Mouse (Mus musculus): ENCODE measurements around the gene Abcb4.

DNA sequence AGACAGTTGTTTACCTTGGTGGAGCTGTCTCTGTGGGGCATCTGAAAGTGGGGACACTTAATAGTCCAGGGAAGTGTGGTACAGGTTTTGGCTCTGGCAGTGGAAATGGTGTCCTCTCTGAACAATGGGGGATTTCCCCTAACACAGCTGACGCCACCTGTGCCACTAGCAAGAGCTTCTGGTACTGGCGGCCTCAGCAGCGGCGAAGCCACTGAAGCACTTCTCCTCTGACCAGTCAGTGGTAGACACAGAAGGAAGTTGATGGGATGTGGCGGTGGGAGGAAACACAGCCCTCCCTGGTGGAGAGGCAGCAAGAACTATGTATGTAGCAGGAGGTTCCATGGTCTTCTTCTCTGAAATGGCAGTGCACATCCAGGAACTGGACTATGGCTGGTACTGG, 71.0 kb downstream of the Abcb4 start:
- TF ChIP-seq ZC3H11A (IDR thresholded peaks at IDR 0.05; ENCODE audit: borderline replicate concordance, low read depth, low read length) (no peak), CHD2 (IDR thresholded peaks at IDR 0.05; ENCODE audit: low read depth, low read length) (no peak), HCFC1 (IDR thresholded peaks at IDR 0.05; ENCODE audit: borderline replicate concordance, insufficient read depth, low read length) (no peak), ZNF384 (IDR thresholded peaks at IDR 0.05; ENCODE audit: low read depth, low read length) (no peak), MAFK (IDR thresholded peaks at IDR 0.05; ENCODE audit: insufficient read depth, low read depth, low read length) (no peak)
